Mouse (Mus musculus) liver, embryonic 12.5 days (tissue): ENCODE measurements around the gene Dennd2a. TPM values are rescaled to one million over a fixed set of nuclear protein-coding genes. Genes with fewer than 3 reads are reported as not detected.
A peak's percentile ranks its signal among the peaks of the same experiment; 100 is the strongest.
"Not testable (repeated sequence)": the region's sequence is repeated elsewhere in the genome, so short reads cannot be mapped to it uniquely, and the experiment has no call there.

Source experiments
- ATAC-seq: fragments of 200-750 bp; cut with Nextera tagmentation; 2 replicates; pipeline ENCODE4 v1.8.0; 2017; ENCODE audit warnings: moderate number of reproducible peaks, mild to moderate bottlenecking, moderate library complexity
- H3K27ac ChIP-seq: fragments of 300-500 bp; sonication (generic); 2 replicates; pipeline ENCODE4 v1.5.1; 2016; ENCODE audit warnings: mild to moderate bottlenecking
- H3K27me3 ChIP-seq: fragments of 300-500 bp; sonication (generic); replicated peaks from 2 replicates; pipeline ENCODE4 v1.6.1; 2016; ENCODE audit warnings: mild to moderate bottlenecking, moderate library complexity
- H3K36me3 ChIP-seq: fragments of 300-500 bp; sonication (generic); 2 replicates; pipeline ENCODE4 v1.6.1; 2016; ENCODE audit warnings: mild to moderate bottlenecking, moderate library complexity
- H3K4me1 ChIP-seq: fragments of 300-500 bp; sonication (generic); 2 replicates; pipeline ENCODE4 v1.6.1; 2016
- H3K4me2 ChIP-seq: fragments of 300-500 bp; sonication (generic); 2 replicates; pipeline ENCODE4 v1.6.1; 2016; ENCODE audit warnings: mild to moderate bottlenecking, moderate library complexity
- H3K4me3 ChIP-seq: fragments of 300-500 bp; sonication (generic); 2 replicates; pipeline ENCODE4 v1.5.1; 2016; ENCODE audit warnings: mild to moderate bottlenecking, moderate library complexity
- H3K9ac ChIP-seq: fragments of 300-500 bp; sonication (generic); 2 replicates; pipeline ENCODE4 v1.6.1; 2016; ENCODE audit warnings: mild to moderate bottlenecking, moderate library complexity
- H3K9me3 ChIP-seq: fragments of 300-500 bp; sonication (generic); replicated peaks from 2 replicates; pipeline ENCODE4 v1.6.1; 2016; ENCODE audit warnings: mild to moderate bottlenecking, moderate library complexity
- WGBS: fragments of 180-500 bp; shearing (Covaris S2); methylation state at CpG from one replicate; pipeline ENCODE4 v1.1.7; 2016; ENCODE audit not compliant: insufficient replicate concordance; 5-methylcytosine and 5-hydroxymethylcytosine counted together
- polyA plus RNA-seq: library from polyadenylated mRNA; unstranded; fragments of >200 nt; fragmentation: Nextera tagmentation; extraction: Ambion mirVana; gene quantifications from 2 replicates; pipeline ENCODE4 v1.2.1, GENCODE M21; 2016

Dennd2a gene
- polyA plus RNA-seq, 1 experiment from 2014 or later: 5.0 TPM

DNA sequence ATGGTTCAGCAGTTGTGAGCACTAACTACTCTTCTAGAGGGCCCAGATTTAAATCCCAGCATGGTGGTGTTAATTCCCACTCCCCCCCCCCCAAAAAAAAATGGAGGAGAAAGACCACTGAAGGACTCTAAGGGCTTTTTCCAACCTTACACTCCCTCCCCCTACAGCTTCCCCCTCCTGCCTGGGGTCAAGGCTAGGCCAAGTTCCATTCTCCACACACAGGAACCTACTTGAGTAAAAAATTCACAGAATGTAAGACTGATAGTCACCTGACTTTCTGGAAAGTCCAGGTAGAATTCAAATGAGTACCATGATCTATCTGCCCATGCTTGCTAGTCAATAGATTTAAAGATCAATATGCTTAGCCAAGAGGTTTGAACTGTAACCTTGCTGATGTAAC is 117.5 kb downstream of the Dennd2a start:
- Histone ChIP-seq H3K4me1 (peaks cover 14% of the 10 kb centered on the region), H3K4me2 (no peak overlapping the region), H3K36me3 (no peaks in the 10 kb centered on the region), H3K9ac (no peak overlapping the region), H3K9me3 (no peaks in the 10 kb centered on the region), H3K27ac (no peak overlapping the region), H3K4me3 (no peak overlapping the region), H3K27me3 (peaks cover 18% of the 10 kb centered on the region; the same call in 1 of the 2 replicates)
- ATAC-seq: no peak

DNA sequence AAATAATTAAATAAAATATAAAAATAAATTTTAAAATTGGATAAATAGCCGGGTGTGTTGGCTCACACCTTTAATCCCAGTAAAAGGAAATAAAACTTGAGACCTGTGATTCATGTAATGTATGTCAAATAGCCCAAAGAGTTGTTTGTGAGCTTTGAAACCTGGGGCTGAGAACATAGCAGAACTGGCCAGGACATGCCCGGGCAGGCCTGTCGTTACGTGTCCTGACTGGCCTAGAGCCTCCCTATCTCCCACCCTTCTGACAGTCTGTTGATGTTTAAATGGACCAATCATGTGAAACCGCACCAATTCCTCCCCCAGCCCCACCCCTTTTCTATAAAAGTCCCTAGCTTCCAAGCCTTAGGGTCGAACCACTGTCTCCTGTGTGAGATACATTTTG is 120.1 kb downstream of the Dennd2a start:
- H3K4me1 ChIP-seq: peaks cover 36% of the 10 kb centered on the region
- peaks cover 16% of the 10 kb centered on the region; the same call in 1 of the 2 replicates for H3K27me3 ChIP-seq
- not testable (repeated sequence) for H3K36me3 ChIP-seq, H3K4me2 ChIP-seq, H3K4me3 ChIP-seq, ATAC-seq, H3K9me3 ChIP-seq, H3K27ac ChIP-seq, H3K9ac ChIP-seq
- WGBS: 80% methylated on average over 6 of the region's 6 CpGs

DNA sequence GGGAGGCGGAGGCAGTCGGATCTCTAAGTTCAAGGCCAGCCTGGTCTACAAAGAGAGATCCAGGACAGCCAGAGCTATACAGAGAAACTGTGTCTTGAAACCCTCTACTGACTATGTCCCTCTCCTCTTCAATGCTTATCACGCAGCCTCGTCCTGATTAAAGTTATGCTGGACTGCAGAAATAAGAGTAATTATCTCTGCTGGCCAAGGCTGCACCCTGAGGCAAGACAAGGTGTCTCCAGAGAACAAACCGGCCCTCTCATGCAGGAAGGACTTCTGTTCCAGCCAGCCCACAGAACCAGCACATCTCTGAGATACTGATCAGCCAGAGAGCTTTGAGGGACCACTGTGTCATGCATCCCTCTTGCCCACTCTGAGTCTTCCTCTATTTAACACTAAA is 121.8 kb downstream of the Dennd2a start:
- H3K4me3 ChIP-seq: no peak overlapping the region
- 0 out of 2 replicates have a peak overlapping the region, but pooled peaks have one; percentile 28 for H3K9ac ChIP-seq
- peaks cover 15% of the 10 kb centered on the region; the same call in 1 of the 2 replicates for H3K27me3 ChIP-seq
- no peak overlapping the region for H3K4me2 ChIP-seq
- no peaks in the 10 kb centered on the region for H3K9me3 ChIP-seq
- peaks cover 42% of the 10 kb centered on the region for H3K4me1 ChIP-seq
- H3K27ac ChIP-seq: peak overlapping the region; percentile 72
- H3K36me3 ChIP-seq: no peaks in the 10 kb centered on the region
- ATAC-seq: peak; percentile 64
- 48% methylated on average over 5 of the region's 5 CpGs for WGBS

DNA sequence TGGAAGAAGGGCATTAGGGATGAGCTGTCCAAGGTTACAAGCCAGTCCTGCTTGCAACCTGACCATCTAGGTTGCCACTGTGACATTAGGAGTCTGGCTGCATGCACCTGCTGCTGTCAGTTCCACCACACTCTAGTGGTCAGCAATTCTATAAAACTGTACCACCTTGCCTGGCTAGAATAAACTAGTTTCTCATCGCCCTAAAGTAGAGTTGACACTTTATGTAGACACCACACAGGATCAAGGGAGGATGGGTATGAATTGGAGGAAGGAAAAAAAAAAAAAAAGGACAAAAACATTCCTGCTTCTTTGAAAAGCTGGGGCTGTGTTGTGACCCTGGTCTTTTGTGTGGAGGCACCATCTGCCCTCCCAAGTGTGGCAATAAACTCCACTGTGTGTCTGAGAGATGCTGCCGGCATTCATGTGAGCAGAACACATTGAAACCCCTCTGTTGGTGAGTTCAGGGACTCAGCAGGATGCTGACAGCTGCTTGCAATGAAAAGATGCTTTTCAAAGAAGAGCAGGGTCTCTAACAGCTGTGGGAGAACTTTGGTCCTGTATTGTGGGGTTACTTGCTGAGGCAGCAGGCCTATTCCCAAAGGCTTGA is 122.7 kb downstream of the Dennd2a start:
- H3K9ac ChIP-seq: 0 out of 2 replicates have a peak overlapping the region, but pooled peaks have one; percentile 28
- no peak overlapping the region for H3K4me3 ChIP-seq
- peaks cover 51% of the 10 kb centered on the region for H3K4me1 ChIP-seq
- H3K27me3 ChIP-seq: 0 out of 2 replicates have a peak, but pooled peaks cover 7% of the 10 kb centered on the region
- H3K4me2 ChIP-seq: peak overlapping the region; percentile 6; the same call in 1 of the 2 replicates
- no peak for ATAC-seq
- no peaks in the 10 kb centered on the region for H3K36me3 ChIP-seq
- no peaks in the 10 kb centered on the region for H3K9me3 ChIP-seq
- peak overlapping the region; percentile 72 for H3K27ac ChIP-seq
- 71% methylated on average over 2 of the region's 2 CpGs for WGBS

DNA sequence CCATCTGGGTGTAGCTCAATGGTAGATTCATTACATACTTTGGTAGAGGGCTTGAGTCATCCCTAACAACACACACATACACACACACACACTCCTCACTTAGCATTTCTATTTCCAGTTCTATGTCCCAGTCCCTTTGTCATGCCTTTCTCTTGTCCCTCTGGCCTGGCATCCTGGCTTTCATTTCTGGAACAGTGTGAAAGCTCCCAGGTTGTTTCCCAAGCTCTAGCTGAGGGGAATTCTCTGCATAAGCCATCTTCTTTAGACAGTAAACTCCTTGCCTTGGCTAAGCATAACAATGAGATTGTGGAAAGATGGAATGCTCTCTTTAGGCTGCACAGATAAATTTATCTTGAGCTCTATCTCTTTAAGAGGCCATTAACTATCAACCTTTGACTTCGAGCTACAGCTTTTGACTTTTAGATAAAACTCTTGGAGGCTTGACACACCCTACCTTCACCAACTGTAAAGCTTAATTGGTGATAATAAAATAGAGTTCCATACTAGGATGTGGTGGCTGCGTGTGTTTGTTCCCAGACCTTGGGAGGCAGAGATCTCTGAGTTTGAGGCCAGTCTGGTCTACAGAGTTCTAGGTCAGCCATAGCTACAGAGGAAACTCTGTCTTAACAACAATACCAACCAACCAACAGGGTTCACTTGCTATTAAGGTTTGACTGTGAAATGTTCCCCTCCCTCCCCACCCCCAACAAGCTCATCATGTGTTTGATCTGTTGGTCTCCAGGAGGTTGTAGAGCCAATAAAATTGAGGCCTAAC is 123.4 kb downstream of the Dennd2a start:
- Histone ChIP-seq H3K27ac (peak overlapping the region; percentile 72), H3K4me1 (peaks cover 58% of the 10 kb centered on the region), H3K27me3 (0 out of 2 replicates have a peak, but pooled peaks cover 2% of the 10 kb centered on the region), H3K9ac (no peak overlapping the region), H3K4me3 (no peak overlapping the region), H3K9me3 (no peaks in the 10 kb centered on the region), H3K4me2 (peak overlapping the region; percentile 6; the same call in 1 of the 2 replicates), H3K36me3 (no peaks in the 10 kb centered on the region)
- peak; percentile 48 for ATAC-seq
- 35% methylated on average over 2 of the region's 2 CpGs for WGBS

DNA sequence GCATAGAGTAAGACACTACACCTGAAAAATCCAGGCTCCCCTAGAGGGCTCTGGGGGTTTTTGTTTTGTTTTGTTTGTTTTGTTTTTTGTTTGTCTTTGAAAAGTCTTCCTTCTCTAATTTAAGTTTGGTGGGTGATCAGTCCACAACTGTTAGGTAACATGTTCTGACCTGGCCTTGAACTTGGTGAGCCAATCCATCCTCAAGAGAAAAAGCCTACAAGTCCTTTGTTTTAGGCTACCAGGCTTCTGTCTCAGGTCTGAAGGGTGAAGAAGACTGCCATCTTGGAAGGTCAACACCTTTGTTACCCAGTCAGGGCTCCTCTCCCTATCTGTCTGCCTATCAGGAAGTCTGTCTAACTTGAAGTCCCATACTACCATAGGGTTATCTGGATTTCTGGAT is 124.0 kb downstream of the Dennd2a start:
- no peak for ATAC-seq
- Histone ChIP-seq H3K4me3 (no peak overlapping the region), H3K9ac (no peak overlapping the region), H3K4me1 (peaks cover 64% of the 10 kb centered on the region), H3K4me2 (no peak overlapping the region), H3K27ac (peak overlapping the region; percentile 72), H3K9me3 (no peaks in the 10 kb centered on the region), H3K36me3 (no peaks in the 10 kb centered on the region), H3K27me3 (no peaks in the 10 kb centered on the region)

DNA sequence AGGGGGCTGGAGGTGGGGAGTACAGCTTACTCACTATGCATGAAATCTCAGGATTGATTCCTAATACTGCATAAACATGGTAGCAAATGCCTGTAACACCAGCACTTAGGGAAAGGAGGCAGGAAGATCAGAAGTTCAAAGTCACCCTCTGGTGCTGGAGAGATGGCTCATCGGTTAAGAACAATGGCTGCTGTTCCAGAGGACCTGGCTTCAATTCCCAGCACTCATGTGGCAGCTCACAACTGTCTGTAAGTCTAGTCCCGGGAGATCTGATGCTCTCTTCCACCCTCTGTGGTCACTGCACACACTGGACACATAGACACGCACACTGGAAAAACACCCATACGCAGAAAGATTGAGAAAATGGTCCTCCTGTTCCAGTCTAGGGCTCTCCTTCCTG is 124.5 kb downstream of the Dennd2a start:
- Histone ChIP-seq H3K9me3 (no peaks in the 10 kb centered on the region), H3K36me3 (no peaks in the 10 kb centered on the region), H3K4me1 (peaks cover 69% of the 10 kb centered on the region), H3K27ac (peak overlapping the region; percentile 72), H3K27me3 (no peaks in the 10 kb centered on the region), H3K4me3 (no peak overlapping the region), H3K4me2 (no peak overlapping the region), H3K9ac (no peak overlapping the region)
- 74% methylated on average over 4 of the region's 4 CpGs for WGBS
- ATAC-seq: no peak

DNA sequence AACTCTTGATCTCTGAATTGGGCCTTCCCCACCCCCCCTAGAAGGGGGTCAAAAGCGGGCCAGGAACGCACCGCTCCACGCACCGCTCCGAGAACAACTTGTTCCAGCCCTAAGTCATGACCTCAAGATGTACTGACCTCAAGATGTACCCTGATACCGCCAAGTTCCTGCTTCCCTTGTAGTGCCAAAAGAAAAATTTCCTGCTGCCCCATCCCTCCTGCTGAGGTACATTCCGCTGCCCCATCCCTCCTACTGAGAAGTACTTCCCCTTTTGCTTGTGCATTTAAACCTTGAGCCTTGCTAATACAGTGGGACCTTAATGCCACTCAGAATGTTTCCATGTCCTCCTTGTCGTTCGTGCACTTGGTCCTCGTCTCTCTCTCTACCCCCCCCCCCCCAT is 126.9 kb downstream of the Dennd2a start:
- H3K9me3 ChIP-seq: no peaks in the 10 kb centered on the region
- peak overlapping the region; percentile 95 for H3K27ac ChIP-seq
- no peak overlapping the region for H3K4me2 ChIP-seq
- WGBS: 54% methylated on average over 11 of the region's 11 CpGs
- no peaks in the 10 kb centered on the region for H3K36me3 ChIP-seq
- H3K9ac ChIP-seq: no peak overlapping the region; the same call in 1 of the 2 replicates
- ATAC-seq: no peak
- H3K4me3 ChIP-seq: no peak overlapping the region
- H3K27me3 ChIP-seq: no peaks in the 10 kb centered on the region
- peaks cover 82% of the 10 kb centered on the region for H3K4me1 ChIP-seq

DNA sequence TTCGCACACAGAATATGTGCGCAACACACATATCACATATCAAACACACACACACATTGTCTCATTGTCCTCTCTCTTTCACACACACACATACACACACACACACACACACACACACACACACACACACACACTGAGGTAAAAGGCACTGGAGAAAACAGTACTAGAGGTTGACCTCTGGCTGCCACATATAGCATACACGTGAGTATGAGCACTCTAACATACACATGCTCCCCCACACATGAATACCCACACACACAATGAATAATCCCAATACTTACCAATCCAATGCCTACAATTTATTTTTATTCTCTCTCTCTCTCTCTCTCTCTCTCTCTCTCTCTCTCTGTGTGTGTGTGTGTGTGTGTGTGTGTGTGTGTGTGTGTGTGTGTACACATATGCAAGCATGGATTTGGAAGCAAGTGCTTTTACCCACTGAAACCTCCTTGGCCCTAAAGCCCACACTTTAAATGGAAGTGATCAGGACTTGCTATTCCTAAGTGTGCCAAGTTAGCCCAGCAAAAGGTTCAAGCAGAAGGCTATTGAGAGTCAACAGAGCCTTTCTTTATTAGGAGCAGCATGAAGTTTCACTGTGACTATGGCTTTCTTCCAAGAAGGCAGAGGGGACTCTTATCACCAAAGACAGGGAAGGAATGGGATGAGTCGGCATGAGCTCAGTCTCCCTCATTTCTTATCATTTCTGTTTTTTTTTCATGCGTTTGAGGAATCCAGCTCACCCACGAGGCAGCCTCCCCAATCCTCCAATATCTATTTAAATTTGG is 128.5 kb downstream of the Dennd2a start:
- H3K36me3 ChIP-seq: no peaks in the 10 kb centered on the region
- ATAC-seq: peak; percentile 78
- H3K27ac ChIP-seq: peak overlapping the region; percentile 95
- H3K4me1 ChIP-seq: peaks cover 82% of the 10 kb centered on the region
- no peaks in the 10 kb centered on the region for H3K9me3 ChIP-seq
- H3K9ac ChIP-seq: peak overlapping the region; percentile 57
- H3K27me3 ChIP-seq: no peaks in the 10 kb centered on the region
- 47% methylated on average over 6 of the region's 6 CpGs for WGBS
- H3K4me2 ChIP-seq: peak overlapping the region; percentile 58
- H3K4me3 ChIP-seq: no peak overlapping the region; the same call in 1 of the 2 replicates

DNA sequence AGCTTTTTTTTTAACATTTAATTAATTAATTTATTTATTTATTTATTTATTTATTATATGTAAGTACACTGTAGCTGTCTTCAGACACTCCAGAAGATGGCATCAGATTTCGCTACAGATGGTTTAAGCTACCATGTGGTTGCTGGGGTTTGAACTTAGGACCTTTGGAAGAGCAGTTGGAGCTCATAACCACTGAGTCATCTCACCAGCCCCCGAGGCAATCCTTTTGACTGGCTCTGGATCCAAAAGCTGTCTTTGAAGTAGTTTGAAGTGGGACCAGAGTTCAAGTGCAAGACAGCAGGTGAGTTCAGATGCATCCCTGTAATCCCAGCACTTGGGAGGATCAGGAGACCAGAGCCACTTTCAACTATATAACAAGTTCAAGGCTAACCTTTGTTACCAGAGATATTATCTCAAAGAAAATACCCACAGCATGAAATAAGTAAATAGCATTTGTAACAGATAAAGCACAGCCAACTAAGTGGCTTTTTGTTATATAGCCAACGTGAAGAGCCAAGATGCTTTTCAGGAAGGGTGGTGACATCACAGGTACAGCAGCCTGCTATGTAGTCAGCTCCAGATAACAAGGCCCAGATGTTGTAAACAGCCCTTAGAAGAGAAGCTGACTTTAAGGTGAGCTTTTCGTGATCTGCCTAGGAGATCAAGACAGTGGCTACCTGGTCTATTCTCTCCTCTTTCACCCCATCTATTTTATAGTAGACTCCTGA is 130.2 kb downstream of the Dennd2a start:
- Histone ChIP-seq H3K9me3 (no peaks in the 10 kb centered on the region), H3K27ac (peak overlapping the region; percentile 95), H3K4me1 (peaks cover 87% of the 10 kb centered on the region), H3K9ac (peak overlapping the region; percentile 57; the same call in 1 of the 2 replicates), H3K27me3 (no peaks in the 10 kb centered on the region), H3K4me2 (peak overlapping the region; percentile 20; the same call in 1 of the 2 replicates), H3K36me3 (no peaks in the 10 kb centered on the region), H3K4me3 (no peak overlapping the region)
- peak; percentile 45 for ATAC-seq
- 63% methylated on average over 4 of the region's 4 CpGs for WGBS

DNA sequence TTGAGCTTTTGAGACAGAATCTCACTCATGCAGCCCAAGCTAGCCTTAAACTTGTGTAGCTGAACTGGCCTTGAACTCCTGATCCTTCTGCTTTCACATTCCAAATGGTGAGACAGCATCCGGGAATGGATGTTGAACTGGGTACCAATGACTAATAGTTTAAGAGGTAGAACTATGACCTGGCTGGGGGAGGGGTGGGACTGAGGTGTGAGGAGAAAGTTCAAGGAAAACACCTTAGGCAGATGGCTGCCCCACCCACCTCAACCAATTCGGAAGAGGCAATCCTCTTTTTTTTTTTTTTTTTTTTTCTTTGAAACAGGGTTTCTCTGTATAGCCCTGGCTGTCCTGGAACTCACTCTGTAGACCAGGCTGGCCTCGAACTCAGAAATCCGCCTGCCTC is 130.9 kb downstream of the Dennd2a start:
- WGBS: 74% methylated on average over 4 of the region's 4 CpGs
- H3K9me3 ChIP-seq: no peaks in the 10 kb centered on the region
- 0 out of 2 replicates have a peak overlapping the region, but pooled peaks have one; percentile 14 for H3K9ac ChIP-seq
- peaks cover 91% of the 10 kb centered on the region for H3K4me1 ChIP-seq
- peak overlapping the region; percentile 78 for H3K27ac ChIP-seq
- no peak for ATAC-seq
- H3K4me2 ChIP-seq: no peak overlapping the region
- peaks cover 5% of the 10 kb centered on the region for H3K27me3 ChIP-seq
- no peaks in the 10 kb centered on the region for H3K36me3 ChIP-seq
- H3K4me3 ChIP-seq: no peak overlapping the region
